Mouse (Mus musculus) megakaryocyte, adult 5-6 weeks (primary cell): Measurements from ENCODE around the gene Rnf19b. TPM values are rescaled to one million over a fixed set of nuclear protein-coding genes. Genes with fewer than 3 reads are reported as not detected.

Experiments used
- total RNA-seq, 2 experiments: library from RNA; stranded (forward) in 1 of 2; stranded (reverse) in 1 of 2; fragments of 153-499, 151-499 nt in 1 of 2; fragments of 221-1000, 200-1000 nt in 1 of 2; gene quantifications; 2 replicates each; pipeline versions ENCODE4 v1.2.3 to v1.2.4; 2015 to 2017

Gene Rnf19b
- total RNA-seq, 2 experiments from 2014 or later = 20.2 to 56.8 TPM

Other genes with a start within 250 kb of the Rnf19b start
- 2.0 and 2.1 TPM in 2 replicates for gene Trim62, start 174.7 kb upstream of the Rnf19b start, total RNA-seq (2015)
- 0.81 and 0.84 TPM in 2 replicates for gene Trim62, start 174.7 kb upstream of the Rnf19b start, total RNA-seq (2017)
- gene Azin2, start 95.8 kb upstream of the Rnf19b start, total RNA-seq (2015) = 0.25 and 0.38 TPM in 2 replicates
- gene Azin2, start 95.8 kb upstream of the Rnf19b start, total RNA-seq (2017) = 0.29 and 1.5 TPM in 2 replicates
- gene Ak2, start 66.3 kb upstream of the Rnf19b start, total RNA-seq (2015) = 41.2 and 48.0 TPM in 2 replicates
- 69.0 and 71.2 TPM in 2 replicates for gene Ak2, start 66.3 kb upstream of the Rnf19b start, total RNA-seq (2017)
- gene Tmem54, start 47.3 kb downstream of the Rnf19b start, total RNA-seq (2015) = not detected in 2 replicates
- gene Tmem54, start 47.3 kb downstream of the Rnf19b start, total RNA-seq (2017) = not detected in 2 replicates
- not detected in 2 replicates for gene Hpca, start 63.8 kb downstream of the Rnf19b start, total RNA-seq (2015)
- gene Hpca, start 63.8 kb downstream of the Rnf19b start, total RNA-seq (2017) = not detected in 2 replicates
- gene Fndc5, start 78.7 kb downstream of the Rnf19b start, total RNA-seq (2015) = 0.07 TPM in 2 replicates
- not detected in 2 replicates for gene Fndc5, start 78.7 kb downstream of the Rnf19b start, total RNA-seq (2017)
- gene S100pbp, start 131.5 kb downstream of the Rnf19b start, total RNA-seq (2015) = 28.3 and 37.5 TPM in 2 replicates
- 14.1 and 22.2 TPM in 2 replicates for gene S100pbp, start 131.5 kb downstream of the Rnf19b start, total RNA-seq (2017)
- 9.4 and 12.5 TPM in 2 replicates for gene Yars, start 131.5 kb downstream of the Rnf19b start, total RNA-seq (2015)
- gene Yars, start 131.5 kb downstream of the Rnf19b start, total RNA-seq (2017) = 20.0 and 26.1 TPM in 2 replicates
- not detected in 2 replicates for gene C77080, start 203.1 kb downstream of the Rnf19b start, total RNA-seq (2015)
- not detected in 2 replicates for gene C77080, start 203.1 kb downstream of the Rnf19b start, total RNA-seq (2017)
- gene Sync, start 229.3 kb downstream of the Rnf19b start, total RNA-seq (2015) = not detected in 2 replicates
- gene Sync, start 229.3 kb downstream of the Rnf19b start, total RNA-seq (2017) = 1.3 TPM in 1 of 2 replicates, not detected in the other